Mouse (Mus musculus): ENCODE results near the gene Tmem206. TPM values are rescaled to one million over a fixed set of nuclear protein-coding genes. Genes with fewer than 3 reads are reported as not detected.

Tmem206 gene
- polyA plus RNA-seq, 1 experiment from 2014 or later, result 34.2 TPM

- no peak for ATAC-seq (replicated peaks; ENCODE audit: low FRiP score)
- DNase-seq (ENCODE audit: low spot score), result peak; percentile 71
- H3K9ac ChIP-seq (ENCODE audit: low read length), result no peak overlapping the region
Measured at GRCm38 (mm10) chr1:191288762-191289161, 37.0 kb upstream of the Tmem206 start.

DNA sequence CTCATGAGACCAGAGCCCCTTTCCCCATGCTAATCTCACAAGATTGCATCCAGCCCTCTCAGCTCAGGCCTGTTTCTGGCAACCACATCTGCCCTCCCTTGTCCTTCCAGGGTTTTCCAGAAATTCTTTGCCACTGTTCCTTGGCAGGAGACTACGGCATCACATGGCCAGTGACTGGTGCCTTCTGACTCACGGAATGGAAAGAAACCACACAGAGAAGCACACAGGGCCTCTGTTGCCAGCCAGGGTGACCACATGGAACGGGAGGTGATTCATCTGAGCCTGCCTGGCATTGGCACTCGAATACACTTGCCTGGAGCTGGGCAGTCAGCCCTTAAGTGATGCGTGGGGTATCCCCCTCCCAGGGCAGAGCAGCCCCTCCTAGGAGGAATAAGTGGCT, 33.4 kb upstream of the Tmem206 start:
- no peaks in the 10 kb centered on the region for H3K9me3 ChIP-seq (ENCODE audit: control insufficient read depth, low read length)
- ATAC-seq (replicated peaks; ENCODE audit: low FRiP score) (no peak), DNase-seq (ENCODE audit: low spot score) (no peak)
- H3K27ac ChIP-seq (ENCODE audit: low read depth, low read length), result no peak overlapping the region
- H3K9ac ChIP-seq (ENCODE audit: low read length), result no peak overlapping the region
- no peaks in the 10 kb centered on the region for H3K27me3 ChIP-seq (ENCODE audit: control insufficient read depth, insufficient read depth, low read length)
- no peak overlapping the region for H3K4me2 ChIP-seq (ENCODE audit: low read depth, low read length, severe bottlenecking)
- WGBS, result 80% methylated on average over 5 of the region's 5 CpGs
- no peak overlapping the region for H3K4me3 ChIP-seq (ENCODE audit: low read depth, low read length)
- H3K4me1 ChIP-seq (replicated peaks; ENCODE audit: control insufficient read depth, insufficient read depth, low read length), result no peaks in the 10 kb centered on the region
- H3K36me3 ChIP-seq (ENCODE audit: control insufficient read depth, insufficient read depth, low read length), result no peaks in the 10 kb centered on the region

More at GRCm38 (mm10) chr1:191288762-191289161, 37.0 kb upstream of the Tmem206 start:
- WGBS, result 34% methylated on average over 8 of the region's 8 CpGs
- no peaks in the 10 kb centered on the region for H3K27me3 ChIP-seq (ENCODE audit: control insufficient read depth, insufficient read depth, low read length)
- no peak overlapping the region for H3K27ac ChIP-seq (ENCODE audit: low read depth, low read length)
- H3K4me1 ChIP-seq (replicated peaks; ENCODE audit: control insufficient read depth, insufficient read depth, low read length), result no peaks in the 10 kb centered on the region
- no peak overlapping the region for H3K4me3 ChIP-seq (ENCODE audit: low read depth, low read length)
- H3K9me3 ChIP-seq (ENCODE audit: control insufficient read depth, low read length), result no peaks in the 10 kb centered on the region
- H3K36me3 ChIP-seq (ENCODE audit: control insufficient read depth, insufficient read depth, low read length), result no peaks in the 10 kb centered on the region
- H3K4me2 ChIP-seq (ENCODE audit: low read depth, low read length, severe bottlenecking), result no peak overlapping the region

- H3K27ac ChIP-seq (ENCODE audit: low read depth, low read length), result no peak overlapping the region
- ATAC-seq (replicated peaks; ENCODE audit: low FRiP score) (no peak), DNase-seq (ENCODE audit: low spot score) (no peak)
- no peak overlapping the region for H3K4me3 ChIP-seq (ENCODE audit: low read depth, low read length)
- whole genome bisulfite sequencing, result 80% methylated on average over 2 of the region's 2 CpGs
- H3K4me1 ChIP-seq (replicated peaks; ENCODE audit: control insufficient read depth, insufficient read depth, low read length), result no peaks in the 10 kb centered on the region
- H3K9me3 ChIP-seq (ENCODE audit: control insufficient read depth, low read length), result no peaks in the 10 kb centered on the region
- no peak overlapping the region for H3K9ac ChIP-seq (ENCODE audit: low read length)
- no peak overlapping the region for H3K4me2 ChIP-seq (ENCODE audit: low read depth, low read length, severe bottlenecking)
- H3K27me3 ChIP-seq (ENCODE audit: control insufficient read depth, insufficient read depth, low read length), result no peaks in the 10 kb centered on the region
- no peaks in the 10 kb centered on the region for H3K36me3 ChIP-seq (ENCODE audit: control insufficient read depth, insufficient read depth, low read length)
Measured at GRCm38 (mm10) chr1:191293051-191293450, 32.7 kb upstream of the Tmem206 start.

DNA sequence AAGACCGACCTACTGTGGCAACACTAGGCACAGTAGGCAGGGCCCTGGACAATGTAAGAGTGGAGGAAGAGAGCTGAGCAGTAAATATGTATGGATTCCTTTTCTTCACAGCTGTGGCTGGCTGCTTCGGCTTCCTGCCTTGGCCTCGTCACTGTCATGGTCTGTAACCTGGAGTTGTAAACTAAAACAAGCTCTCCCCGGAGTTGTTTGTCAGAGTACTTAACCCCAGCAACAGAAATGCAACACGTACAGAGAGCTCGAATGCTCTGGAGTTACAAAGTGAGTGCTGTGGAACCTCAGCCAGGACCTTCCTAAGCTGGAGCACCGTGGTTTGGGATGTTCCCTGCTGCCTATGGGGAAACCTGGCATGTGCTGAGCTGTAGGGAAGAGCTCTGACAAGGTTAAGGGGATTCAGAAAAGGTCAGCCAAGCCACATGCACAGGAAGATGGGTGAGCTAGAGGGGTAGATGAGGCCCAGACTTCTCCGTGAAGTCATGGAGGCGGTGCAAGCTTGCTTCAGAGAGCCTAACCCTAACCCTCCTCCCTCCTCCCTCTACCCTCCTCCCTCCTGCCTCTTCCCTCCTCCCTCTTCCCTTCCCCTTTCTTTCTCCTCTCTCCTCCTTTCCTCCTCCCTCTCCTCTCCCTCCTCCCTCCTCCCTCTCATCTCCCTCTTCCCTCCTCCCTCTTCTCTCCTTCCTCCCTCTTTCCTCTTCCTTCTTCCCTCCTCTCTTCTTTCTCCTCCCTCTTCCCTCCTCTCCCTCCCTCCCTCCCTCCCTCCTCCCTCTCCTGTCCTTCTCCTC, 31.5 kb upstream of the Tmem206 start:
- Histone ChIP-seq H3K4me1 (replicated peaks; ENCODE audit: control insufficient read depth, insufficient read depth, low read length) (no peaks in the 10 kb centered on the region), H3K4me2 (ENCODE audit: low read depth, low read length, severe bottlenecking) (no peak overlapping the region), H3K4me3 (ENCODE audit: low read depth, low read length) (no peak overlapping the region), H3K27me3 (ENCODE audit: control insufficient read depth, insufficient read depth, low read length) (no peaks in the 10 kb centered on the region), H3K36me3 (ENCODE audit: control insufficient read depth, insufficient read depth, low read length) (no peaks in the 10 kb centered on the region), H3K9ac (ENCODE audit: low read length) (no peak overlapping the region), H3K27ac (ENCODE audit: low read depth, low read length) (no peak overlapping the region), H3K9me3 (ENCODE audit: control insufficient read depth, low read length) (no peaks in the 10 kb centered on the region)
- DNase-seq (ENCODE audit: low spot score), result no peak
- ATAC-seq (replicated peaks; ENCODE audit: low FRiP score), result no peak
- 71% methylated on average over 9 of the region's 9 CpGs for WGBS

GRCm38 (mm10) chr1:191295784-191296183, 29.9 kb upstream of the Tmem206 start:
- Histone ChIP-seq H3K4me3 (ENCODE audit: low read depth, low read length) (no peak overlapping the region), H3K4me1 (replicated peaks; ENCODE audit: control insufficient read depth, insufficient read depth, low read length) (no peaks in the 10 kb centered on the region), H3K4me2 (ENCODE audit: low read depth, low read length, severe bottlenecking) (no peak overlapping the region), H3K36me3 (ENCODE audit: control insufficient read depth, insufficient read depth, low read length) (no peaks in the 10 kb centered on the region), H3K27me3 (ENCODE audit: control insufficient read depth, insufficient read depth, low read length) (no peaks in the 10 kb centered on the region), H3K9ac (ENCODE audit: low read length) (no peak overlapping the region), H3K9me3 (ENCODE audit: control insufficient read depth, low read length) (no peaks in the 10 kb centered on the region), H3K27ac (ENCODE audit: low read depth, low read length) (no peak overlapping the region)
- WGBS, result 52% methylated on average over 3 of the region's 3 CpGs
- ATAC-seq (replicated peaks; ENCODE audit: low FRiP score) (no peak), DNase-seq (ENCODE audit: low spot score) (no peak)

DNA sequence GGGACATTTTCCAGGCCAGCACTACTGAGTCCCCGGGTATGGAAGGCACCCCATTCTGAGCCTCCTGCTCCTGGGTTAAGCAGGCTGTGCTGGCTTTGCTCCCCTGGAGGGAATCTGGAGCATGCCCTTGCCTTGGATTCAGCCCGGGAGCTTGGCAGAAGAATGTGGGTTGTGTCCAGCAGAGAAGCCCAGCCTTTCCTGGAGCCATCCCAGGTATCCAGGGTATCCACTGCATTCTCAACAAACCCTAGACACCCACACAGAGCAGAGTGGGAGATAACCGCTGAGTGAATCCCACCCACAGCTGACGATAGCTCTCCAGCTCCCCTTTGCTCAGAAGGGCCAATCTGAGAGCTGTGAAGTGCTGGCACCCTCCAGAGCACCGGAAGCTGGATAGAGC, 29.3 kb upstream of the Tmem206 start:
- Histone ChIP-seq H3K9ac (ENCODE audit: low read length) (no peak overlapping the region), H3K4me1 (replicated peaks; ENCODE audit: control insufficient read depth, insufficient read depth, low read length) (no peaks in the 10 kb centered on the region), H3K27ac (ENCODE audit: low read depth, low read length) (no peak overlapping the region), H3K36me3 (ENCODE audit: control insufficient read depth, insufficient read depth, low read length) (no peaks in the 10 kb centered on the region), H3K27me3 (ENCODE audit: control insufficient read depth, insufficient read depth, low read length) (no peaks in the 10 kb centered on the region), H3K9me3 (ENCODE audit: control insufficient read depth, low read length) (no peaks in the 10 kb centered on the region), H3K4me3 (ENCODE audit: low read depth, low read length) (no peak overlapping the region), H3K4me2 (ENCODE audit: low read depth, low read length, severe bottlenecking) (no peak overlapping the region)
- no peak for DNase-seq (ENCODE audit: low spot score)
- 81% methylated on average over 5 of the region's 5 CpGs for WGBS
- ATAC-seq (replicated peaks; ENCODE audit: low FRiP score), result no peak

GRCm38 (mm10) chr1:191298304-191298703, 27.4 kb upstream of the Tmem206 start:
- Histone ChIP-seq H3K36me3 (ENCODE audit: control insufficient read depth, insufficient read depth, low read length) (no peaks in the 10 kb centered on the region), H3K9me3 (ENCODE audit: control insufficient read depth, low read length) (no peaks in the 10 kb centered on the region), H3K9ac (ENCODE audit: low read length) (no peak overlapping the region), H3K4me1 (replicated peaks; ENCODE audit: control insufficient read depth, insufficient read depth, low read length) (no peaks in the 10 kb centered on the region), H3K27me3 (ENCODE audit: control insufficient read depth, insufficient read depth, low read length) (no peaks in the 10 kb centered on the region), H3K27ac (ENCODE audit: low read depth, low read length) (no peak overlapping the region), H3K4me3 (ENCODE audit: low read depth, low read length) (no peak overlapping the region), H3K4me2 (ENCODE audit: low read depth, low read length, severe bottlenecking) (no peak overlapping the region)
- DNase-seq (ENCODE audit: low spot score) (no peak), ATAC-seq (replicated peaks; ENCODE audit: low FRiP score) (no peak)
- 88% methylated on average over 4 of the region's 4 CpGs for WGBS

GRCm38 (mm10) chr1:191299215-191299942, 26.3 kb upstream of the Tmem206 start:
- no peak for ATAC-seq (replicated peaks; ENCODE audit: low FRiP score)

More at GRCm38 (mm10) chr1:191299215-191299942, 26.3 kb upstream of the Tmem206 start:
- Histone ChIP-seq H3K4me2 (ENCODE audit: low read depth, low read length, severe bottlenecking) (no peak overlapping the region), H3K9ac (ENCODE audit: low read length) (no peak overlapping the region), H3K36me3 (ENCODE audit: control insufficient read depth, insufficient read depth, low read length) (no peaks in the 10 kb centered on the region), H3K27ac (ENCODE audit: low read depth, low read length) (no peak overlapping the region), H3K4me3 (ENCODE audit: low read depth, low read length) (no peak overlapping the region), H3K4me1 (replicated peaks; ENCODE audit: control insufficient read depth, insufficient read depth, low read length) (no peaks in the 10 kb centered on the region), H3K9me3 (ENCODE audit: control insufficient read depth, low read length) (no peaks in the 10 kb centered on the region), H3K27me3 (ENCODE audit: control insufficient read depth, insufficient read depth, low read length) (no peaks in the 10 kb centered on the region)
- 59% methylated on average over 11 of the region's 11 CpGs for WGBS
- DNase-seq (ENCODE audit: low spot score), result no peak
